Mouse (Mus musculus): ENCODE measurements around the gene Tmbim6. TPM values are rescaled to one million over a fixed set of nuclear protein-coding genes. Genes with fewer than 3 reads are reported as not detected.

Gene Tmbim6
- polyA plus RNA-seq, 1 experiment from 2014 or later = 233 TPM

- Histone ChIP-seq H3K27ac (ENCODE audit: low read depth, low read length) (peak overlapping the region; percentile 43), H3K36me3 (ENCODE audit: control insufficient read depth, insufficient read depth, low read length) (no peaks in the 10 kb centered on the region), H3K4me3 (ENCODE audit: low read depth, low read length) (peak overlapping the region; percentile 90), H3K27me3 (ENCODE audit: control insufficient read depth, insufficient read depth, low read length) (no peaks in the 10 kb centered on the region), H3K9me3 (replicated peaks; ENCODE audit: control insufficient read depth, low read length) (no peaks in the 10 kb centered on the region), H3K9ac (ENCODE audit: low read depth, low read length) (no peak overlapping the region), H3K4me2 (peak overlapping the region; percentile 67), H3K4me1 (ENCODE audit: control insufficient read depth, insufficient read depth, low read length) (peaks cover 33% of the 10 kb centered on the region)
- ATAC-seq (replicated peaks; ENCODE audit: insufficient number of reproducible peaks, low FRiP score, low TSS enrichment) = no peak
- 80% methylated on average over 6 of the region's 6 CpGs for WGBS (ENCODE audit: insufficient replicate concordance)
These were observed 707 bp upstream of the Tmbim6 start for GRCm38 (mm10) chr15:99391975-99392374.

- H3K27ac ChIP-seq (ENCODE audit: low read depth, low read length) = peak overlapping the region; percentile 80
- H3K4me2 ChIP-seq = peak overlapping the region; percentile 94
- H3K4me3 ChIP-seq (ENCODE audit: low read depth, low read length) = peak overlapping the region; percentile 90
- WGBS (ENCODE audit: insufficient replicate concordance) = 7% methylated on average over 24 of the region's 24 CpGs
- peak overlapping the region; percentile 92 for H3K9ac ChIP-seq (ENCODE audit: low read depth, low read length)
- H3K9me3 ChIP-seq (replicated peaks; ENCODE audit: control insufficient read depth, low read length) = no peaks in the 10 kb centered on the region
- H3K27me3 ChIP-seq (ENCODE audit: control insufficient read depth, insufficient read depth, low read length) = no peaks in the 10 kb centered on the region
- ATAC-seq (replicated peaks; ENCODE audit: insufficient number of reproducible peaks, low FRiP score, low TSS enrichment) = peak; percentile 1; the same call in 1 of the 2 replicates
- H3K36me3 ChIP-seq (ENCODE audit: control insufficient read depth, insufficient read depth, low read length) = no peaks in the 10 kb centered on the region
- peaks cover 35% of the 10 kb centered on the region for H3K4me1 ChIP-seq (ENCODE audit: control insufficient read depth, insufficient read depth, low read length)
These were observed 937 bp downstream of the Tmbim6 start for GRCm38 (mm10) chr15:99393386-99394252.

GRCm38 (mm10) chr15:99396462-99396861 is 3.8 kb downstream of the Tmbim6 start:
- ATAC-seq (replicated peaks; ENCODE audit: insufficient number of reproducible peaks, low FRiP score, low TSS enrichment) = no peak
- 3% methylated on average over 1 of the region's 1 CpGs for WGBS (ENCODE audit: insufficient replicate concordance)
- H3K27ac ChIP-seq (ENCODE audit: low read depth, low read length) = no peak overlapping the region; the same call in 1 of the 2 replicates
- H3K27me3 ChIP-seq (ENCODE audit: control insufficient read depth, insufficient read depth, low read length) = no peaks in the 10 kb centered on the region
- no peak overlapping the region for H3K9ac ChIP-seq (ENCODE audit: low read depth, low read length)
- H3K4me1 ChIP-seq (ENCODE audit: control insufficient read depth, insufficient read depth, low read length) = peaks cover 46% of the 10 kb centered on the region
- H3K4me3 ChIP-seq (ENCODE audit: low read depth, low read length) = no peak overlapping the region
- no peaks in the 10 kb centered on the region for H3K36me3 ChIP-seq (ENCODE audit: control insufficient read depth, insufficient read depth, low read length)
- H3K9me3 ChIP-seq (replicated peaks; ENCODE audit: control insufficient read depth, low read length) = no peaks in the 10 kb centered on the region
- no peak overlapping the region; the same call in 1 of the 2 replicates for H3K4me2 ChIP-seq

GRCm38 (mm10) chr15:99396875-99397274 is 4.2 kb downstream of the Tmbim6 start:
- no peak overlapping the region; the same call in 1 of the 2 replicates for H3K4me2 ChIP-seq
- H3K27ac ChIP-seq (ENCODE audit: low read depth, low read length) = no peak overlapping the region; the same call in 1 of the 2 replicates

GRCm38 (mm10) chr15:99397622-99398021 is 4.9 kb downstream of the Tmbim6 start:
- H3K4me2 ChIP-seq = no peak overlapping the region
- 85% methylated on average over 2 of the region's 2 CpGs for WGBS (ENCODE audit: insufficient replicate concordance)
- H3K4me3 ChIP-seq (ENCODE audit: low read depth, low read length) = no peak overlapping the region
- no peaks in the 10 kb centered on the region for H3K9me3 ChIP-seq (replicated peaks; ENCODE audit: control insufficient read depth, low read length)
- H3K4me1 ChIP-seq (ENCODE audit: control insufficient read depth, insufficient read depth, low read length) = peaks cover 41% of the 10 kb centered on the region
- H3K27me3 ChIP-seq (ENCODE audit: control insufficient read depth, insufficient read depth, low read length) = no peaks in the 10 kb centered on the region
- ATAC-seq (replicated peaks; ENCODE audit: insufficient number of reproducible peaks, low FRiP score, low TSS enrichment) = no peak
- H3K27ac ChIP-seq (ENCODE audit: low read depth, low read length) = no peak overlapping the region
- H3K9ac ChIP-seq (ENCODE audit: low read depth, low read length) = no peak overlapping the region
- H3K36me3 ChIP-seq (ENCODE audit: control insufficient read depth, insufficient read depth, low read length) = no peaks in the 10 kb centered on the region

More at GRCm38 (mm10) chr15:99396875-99397274, 4.2 kb downstream of the Tmbim6 start:
- ATAC-seq (replicated peaks; ENCODE audit: insufficient number of reproducible peaks, low FRiP score, low TSS enrichment) = no peak
- H3K9me3 ChIP-seq (replicated peaks; ENCODE audit: control insufficient read depth, low read length) = no peaks in the 10 kb centered on the region
- no peak overlapping the region for H3K4me3 ChIP-seq (ENCODE audit: low read depth, low read length)
- H3K4me1 ChIP-seq (ENCODE audit: control insufficient read depth, insufficient read depth, low read length) = peaks cover 46% of the 10 kb centered on the region
- WGBS (ENCODE audit: insufficient replicate concordance) = 67% methylated on average over 4 of the region's 4 CpGs
- H3K27me3 ChIP-seq (ENCODE audit: control insufficient read depth, insufficient read depth, low read length) = no peaks in the 10 kb centered on the region
- no peak overlapping the region for H3K9ac ChIP-seq (ENCODE audit: low read depth, low read length)
- no peaks in the 10 kb centered on the region for H3K36me3 ChIP-seq (ENCODE audit: control insufficient read depth, insufficient read depth, low read length)

GRCm38 (mm10) chr15:99399503-99400245 is 7.0 kb downstream of the Tmbim6 start:
- 68% methylated on average over 15 of the region's 15 CpGs for WGBS (ENCODE audit: insufficient replicate concordance)
- Histone ChIP-seq H3K27ac (ENCODE audit: low read depth, low read length) (no peak overlapping the region), H3K9me3 (replicated peaks; ENCODE audit: control insufficient read depth, low read length) (no peaks in the 10 kb centered on the region), H3K36me3 (ENCODE audit: control insufficient read depth, insufficient read depth, low read length) (peaks cover 6% of the 10 kb centered on the region; the same call in 1 of the 2 replicates), H3K27me3 (ENCODE audit: control insufficient read depth, insufficient read depth, low read length) (no peaks in the 10 kb centered on the region), H3K4me1 (ENCODE audit: control insufficient read depth, insufficient read depth, low read length) (peaks cover 34% of the 10 kb centered on the region), H3K4me3 (ENCODE audit: low read depth, low read length) (no peak overlapping the region), H3K4me2 (no peak overlapping the region), H3K9ac (ENCODE audit: low read depth, low read length) (no peak overlapping the region)
- no peak for ATAC-seq (replicated peaks; ENCODE audit: insufficient number of reproducible peaks, low FRiP score, low TSS enrichment)

- 83% methylated on average over 6 of the region's 6 CpGs for WGBS (ENCODE audit: insufficient replicate concordance)
- Histone ChIP-seq H3K4me3 (ENCODE audit: low read depth, low read length) (no peak overlapping the region), H3K36me3 (ENCODE audit: control insufficient read depth, insufficient read depth, low read length) (peaks cover 12% of the 10 kb centered on the region), H3K9me3 (replicated peaks; ENCODE audit: control insufficient read depth, low read length) (no peaks in the 10 kb centered on the region), H3K27ac (ENCODE audit: low read depth, low read length) (no peak overlapping the region), H3K9ac (ENCODE audit: low read depth, low read length) (no peak overlapping the region), H3K4me2 (no peak overlapping the region), H3K27me3 (ENCODE audit: control insufficient read depth, insufficient read depth, low read length) (no peaks in the 10 kb centered on the region), H3K4me1 (ENCODE audit: control insufficient read depth, insufficient read depth, low read length) (peaks cover 27% of the 10 kb centered on the region)
- ATAC-seq (replicated peaks; ENCODE audit: insufficient number of reproducible peaks, low FRiP score, low TSS enrichment) = no peak
These were observed 7.9 kb downstream of the Tmbim6 start for GRCm38 (mm10) chr15:99400602-99401001.

- no peak overlapping the region for H3K9ac ChIP-seq (ENCODE audit: low read depth, low read length)
- H3K4me1 ChIP-seq (ENCODE audit: control insufficient read depth, insufficient read depth, low read length) = peaks cover 12% of the 10 kb centered on the region
- H3K9me3 ChIP-seq (replicated peaks; ENCODE audit: control insufficient read depth, low read length) = no peaks in the 10 kb centered on the region
- H3K27ac ChIP-seq (ENCODE audit: low read depth, low read length) = no peak overlapping the region
- H3K36me3 ChIP-seq (ENCODE audit: control insufficient read depth, insufficient read depth, low read length) = peaks cover 29% of the 10 kb centered on the region
- no peak overlapping the region for H3K4me2 ChIP-seq
- 90% methylated on average over 12 of the region's 12 CpGs for WGBS (ENCODE audit: insufficient replicate concordance)
- no peak for ATAC-seq (replicated peaks; ENCODE audit: insufficient number of reproducible peaks, low FRiP score, low TSS enrichment)
- no peaks in the 10 kb centered on the region for H3K27me3 ChIP-seq (ENCODE audit: control insufficient read depth, insufficient read depth, low read length)
- no peak overlapping the region for H3K4me3 ChIP-seq (ENCODE audit: low read depth, low read length)
These were observed 10.6 kb downstream of the Tmbim6 start for GRCm38 (mm10) chr15:99403159-99403889.
